Mouse (Mus musculus) frontal cortex, postnatal 10 days (tissue): Measurements from ENCODE around the gene Mrps35.

ENCODE experiments used
- DNase-seq, 2 experiments: peaks; one replicate each; pipeline ENCODE4 v3.0.0; 2022; ENCODE audit warnings: low spot score in 2 of 2, mixed read lengths in 1 of 2

Gene Mrps35

GRCm38 (mm10) chr6:147029591-147029990, 13.0 kb upstream of the Mrps35 start:
- no peak for DNase-seq

GRCm38 (mm10) chr6:147030096-147030885, 12.3 kb upstream of the Mrps35 start:
- no peak for DNase-seq

- no peak for DNase-seq
Observed at GRCm38 (mm10) chr6:147032303-147032925, 10.2 kb upstream of the Mrps35 start, which contains the start of gene Rep15. TSS of gene Rep15 (plus strand) at chr6:147032584.

- no peak for DNase-seq
Observed at GRCm38 (mm10) chr6:147043633-147044032, 1.1 kb downstream of the Mrps35 start.

GRCm38 (mm10) chr6:147049239-147049805, 6.8 kb downstream of the Mrps35 start:
- no peak for DNase-seq

- no peak for DNase-seq
Observed at GRCm38 (mm10) chr6:147051666-147052065, 9.1 kb downstream of the Mrps35 start.

- DNase-seq = no peak
Observed at GRCm38 (mm10) chr6:147052440-147052839, 9.9 kb downstream of the Mrps35 start.

GRCm38 (mm10) chr6:147053785-147054646, 11.5 kb downstream of the Mrps35 start:
- DNase-seq = no peak

- DNase-seq = no peak
Observed at GRCm38 (mm10) chr6:147055374-147055977, 12.9 kb downstream of the Mrps35 start.

GRCm38 (mm10) chr6:147059326-147059725, 16.8 kb downstream of the Mrps35 start:
- no peak for DNase-seq

- DNase-seq = no peak
Observed at GRCm38 (mm10) chr6:147061630-147062029, 19.1 kb downstream of the Mrps35 start.

- no peak for DNase-seq
Observed at GRCm38 (mm10) chr6:147062034-147062433, 19.5 kb downstream of the Mrps35 start.

GRCm38 (mm10) chr6:147062694-147063093, 20.1 kb downstream of the Mrps35 start:
- no peak for DNase-seq

- no peak for DNase-seq
Observed at GRCm38 (mm10) chr6:147064226-147064943, 21.8 kb downstream of the Mrps35 start.

GRCm38 (mm10) chr6:147064944-147065261, 22.3 kb downstream of the Mrps35 start:
- no peak for DNase-seq

- DNase-seq = no peak
Observed at GRCm38 (mm10) chr6:147075808-147076387, 33.3 kb downstream of the Mrps35 start.

- no peak for DNase-seq
Observed at GRCm38 (mm10) chr6:147076878-147077277, 34.3 kb downstream of the Mrps35 start.

GRCm38 (mm10) chr6:147079919-147080318, 37.4 kb downstream of the Mrps35 start:
- DNase-seq = no peak

- no peak for DNase-seq
Observed at GRCm38 (mm10) chr6:147085398-147086040, 43.0 kb downstream of the Mrps35 start.
